Mouse (Mus musculus): ENCODE measurements around the gene Exosc10. TPM values are rescaled to one million over a fixed set of nuclear protein-coding genes. Genes with fewer than 3 reads are reported as not detected.

Gene Exosc10
- polyA plus RNA-seq, 1 experiment = 36.9 TPM

DNA sequence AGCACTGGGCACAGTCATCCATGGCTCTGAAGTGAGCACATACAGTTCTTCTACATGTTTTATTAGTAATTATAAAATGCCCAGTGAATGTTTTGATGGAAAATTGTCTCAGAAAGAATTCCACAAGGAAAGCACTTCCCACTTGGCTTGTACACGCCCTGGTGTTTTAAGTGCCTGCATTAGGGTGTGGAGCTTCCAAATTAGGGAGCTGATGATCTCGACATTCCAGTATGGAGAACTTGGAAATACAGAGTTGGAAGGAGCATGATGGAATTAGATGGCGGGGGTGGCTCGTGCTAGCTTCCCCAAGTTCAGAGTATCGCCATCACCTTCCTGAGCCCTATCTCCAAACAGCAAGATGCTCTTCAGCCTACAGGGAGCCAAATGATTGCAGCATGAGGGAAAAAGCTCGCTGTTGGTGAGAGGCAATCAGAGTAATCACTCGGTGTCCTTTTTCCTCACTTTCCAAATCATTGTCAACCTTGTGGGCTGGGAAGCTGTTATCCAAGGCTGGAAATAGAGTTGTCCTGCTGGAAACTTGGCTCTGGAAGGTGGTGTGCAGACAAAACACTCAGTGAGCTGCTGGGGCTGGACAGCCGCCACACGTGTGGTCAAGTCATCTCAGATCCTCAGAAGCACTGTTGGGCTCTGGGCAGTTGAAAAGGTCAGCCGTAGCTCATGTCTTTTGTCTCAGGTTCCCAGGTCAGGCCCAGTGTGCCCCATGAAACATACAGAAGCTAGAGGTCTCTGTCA is 30.9 kb upstream of the Exosc10 start:
- H3K4me1 ChIP-seq (ENCODE audit: control insufficient read depth, insufficient read depth, low read length) = peaks cover 6% of the 10 kb centered on the region
- no peak overlapping the region for H3K27ac ChIP-seq (ENCODE audit: insufficient read depth, low read depth, low read length)
- no peak overlapping the region for H3K4me3 ChIP-seq (ENCODE audit: insufficient read depth, low read length)
- no peak for TF ChIP-seq CTCF (IDR thresholded peaks at IDR 0.05; ENCODE audit: low read depth, low read length)
- TF ChIP-seq POLR2A (IDR thresholded peaks at IDR 0.05; ENCODE audit: borderline replicate concordance, low read depth, low read length) = no peak

- TF ChIP-seq CTCF (IDR thresholded peaks at IDR 0.05; ENCODE audit: low read depth, low read length) = no peak
- TF ChIP-seq POLR2A (IDR thresholded peaks at IDR 0.05; ENCODE audit: borderline replicate concordance, low read depth, low read length) = no peak
- H3K4me3 ChIP-seq (ENCODE audit: insufficient read depth, low read length) = no peak overlapping the region
- no peaks in the 10 kb centered on the region for H3K4me1 ChIP-seq (ENCODE audit: control insufficient read depth, insufficient read depth, low read length)
- H3K27ac ChIP-seq (ENCODE audit: insufficient read depth, low read depth, low read length) = no peak overlapping the region
Measured at GRCm38 (mm10) chr4:148530351-148530750, 27.9 kb upstream of the Exosc10 start.

DNA sequence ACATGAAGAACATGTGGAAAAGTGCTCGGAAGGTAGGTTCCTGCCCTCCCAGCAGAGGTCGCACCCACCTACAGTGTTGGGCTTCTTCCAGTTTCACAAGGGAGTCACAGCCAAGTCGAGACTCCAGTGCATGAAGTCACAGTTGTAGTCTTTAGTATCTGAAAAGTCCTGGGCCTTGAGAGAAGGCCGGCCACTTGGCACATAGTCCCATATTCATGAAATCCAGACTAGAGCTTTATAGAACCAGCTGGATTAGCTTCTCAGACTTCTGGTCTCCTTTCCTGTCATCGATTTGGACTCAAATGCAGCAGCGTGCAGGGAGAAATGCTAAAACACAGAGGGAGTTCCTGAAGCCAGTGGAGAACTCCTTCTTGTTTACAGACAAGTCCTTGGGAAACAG is 27.5 kb upstream of the Exosc10 start:
- Histone ChIP-seq H3K4me1 (ENCODE audit: control insufficient read depth, insufficient read depth, low read length) (no peaks in the 10 kb centered on the region), H3K27ac (ENCODE audit: insufficient read depth, low read depth, low read length) (no peak overlapping the region), H3K4me3 (ENCODE audit: insufficient read depth, low read length) (no peak overlapping the region)
- no peak for TF ChIP-seq CTCF (IDR thresholded peaks at IDR 0.05; ENCODE audit: low read depth, low read length)
- no peak for TF ChIP-seq POLR2A (IDR thresholded peaks at IDR 0.05; ENCODE audit: borderline replicate concordance, low read depth, low read length)

GRCm38 (mm10) chr4:148531341-148531740 is 26.9 kb upstream of the Exosc10 start:
- H3K4me3 ChIP-seq (ENCODE audit: insufficient read depth, low read length) = no peak overlapping the region
- no peak overlapping the region for H3K27ac ChIP-seq (ENCODE audit: insufficient read depth, low read depth, low read length)
- TF ChIP-seq POLR2A (IDR thresholded peaks at IDR 0.05; ENCODE audit: borderline replicate concordance, low read depth, low read length) = no peak
- no peak for TF ChIP-seq CTCF (IDR thresholded peaks at IDR 0.05; ENCODE audit: low read depth, low read length)
- no peaks in the 10 kb centered on the region for H3K4me1 ChIP-seq (ENCODE audit: control insufficient read depth, insufficient read depth, low read length)

GRCm38 (mm10) chr4:148532516-148532915 is 25.7 kb upstream of the Exosc10 start:
- no peak for TF ChIP-seq CTCF (IDR thresholded peaks at IDR 0.05; ENCODE audit: low read depth, low read length)
- TF ChIP-seq POLR2A (IDR thresholded peaks at IDR 0.05; ENCODE audit: borderline replicate concordance, low read depth, low read length) = no peak
- no peak overlapping the region for H3K4me3 ChIP-seq (ENCODE audit: insufficient read depth, low read length)
- no peak overlapping the region for H3K27ac ChIP-seq (ENCODE audit: insufficient read depth, low read depth, low read length)
- no peaks in the 10 kb centered on the region for H3K4me1 ChIP-seq (ENCODE audit: control insufficient read depth, insufficient read depth, low read length)

DNA sequence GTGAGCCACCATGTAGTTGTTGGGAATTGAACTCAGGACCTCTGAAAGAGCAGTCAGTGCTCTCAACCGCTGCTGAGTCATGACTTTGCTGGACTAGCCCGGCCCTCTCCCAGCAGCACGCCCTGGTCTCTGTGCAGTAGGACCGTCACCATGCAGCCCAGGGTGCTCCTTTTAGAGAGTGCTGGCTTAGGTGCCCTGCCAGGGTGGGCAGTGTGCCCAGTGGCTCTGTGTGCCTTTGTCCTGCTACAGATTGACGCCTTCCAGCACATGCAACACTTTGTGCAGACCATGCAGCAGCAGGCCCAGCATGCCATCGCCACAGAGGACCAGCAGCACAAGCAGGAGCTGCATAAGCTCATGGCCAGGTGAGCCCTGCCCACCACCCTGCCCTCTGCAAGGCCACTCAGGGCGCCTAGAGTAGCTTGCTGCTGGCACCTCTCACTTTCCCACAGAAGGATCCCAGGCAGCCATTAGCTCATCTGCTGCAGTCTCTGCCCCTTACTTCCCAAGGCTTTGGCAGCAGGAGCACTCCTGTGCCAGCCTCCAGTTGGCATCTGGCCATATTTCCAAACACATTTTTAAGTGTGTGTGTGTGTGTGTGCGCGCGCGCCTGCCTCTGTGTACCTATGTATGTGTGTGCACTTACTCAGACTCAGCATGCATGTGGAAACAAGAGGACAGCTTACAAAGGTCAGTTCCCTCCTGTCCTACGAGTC is 24.5 kb upstream of the Exosc10 start:
- no peak overlapping the region for H3K27ac ChIP-seq (ENCODE audit: insufficient read depth, low read depth, low read length)
- no peak overlapping the region for H3K4me3 ChIP-seq (ENCODE audit: insufficient read depth, low read length)
- no peak for TF ChIP-seq CTCF (IDR thresholded peaks at IDR 0.05; ENCODE audit: low read depth, low read length)
- no peak for TF ChIP-seq POLR2A (IDR thresholded peaks at IDR 0.05; ENCODE audit: borderline replicate concordance, low read depth, low read length)
- no peaks in the 10 kb centered on the region for H3K4me1 ChIP-seq (ENCODE audit: control insufficient read depth, insufficient read depth, low read length)

DNA sequence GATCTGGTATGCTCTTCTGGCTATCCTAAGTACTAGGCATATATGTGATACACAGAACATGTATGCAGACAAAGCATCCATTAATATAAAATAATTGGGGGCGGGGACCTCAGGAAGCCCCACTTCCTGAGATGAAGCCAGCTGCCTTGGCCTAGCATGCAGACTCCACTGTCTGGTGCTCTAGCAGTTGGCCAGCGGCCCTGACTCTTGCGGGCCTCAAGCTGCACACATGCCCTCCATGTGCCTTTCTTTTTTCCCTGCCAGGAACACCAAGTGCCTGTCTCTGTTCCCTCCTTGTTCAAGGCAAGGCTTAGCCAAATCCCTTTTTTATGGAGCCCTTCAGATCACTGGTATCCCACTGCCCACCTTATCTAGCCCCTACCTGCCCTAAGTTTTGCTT is 22.4 kb upstream of the Exosc10 start:
- Histone ChIP-seq H3K4me3 (ENCODE audit: insufficient read depth, low read length) (no peak overlapping the region), H3K4me1 (ENCODE audit: control insufficient read depth, insufficient read depth, low read length) (no peaks in the 10 kb centered on the region), H3K27ac (ENCODE audit: insufficient read depth, low read depth, low read length) (no peak overlapping the region)
- TF ChIP-seq CTCF (IDR thresholded peaks at IDR 0.05; ENCODE audit: low read depth, low read length) = no peak

- H3K4me3 ChIP-seq (ENCODE audit: insufficient read depth, low read length) = no peak overlapping the region
- TF ChIP-seq POLR2A (IDR thresholded peaks at IDR 0.05; ENCODE audit: borderline replicate concordance, low read depth, low read length) (no peak), CTCF (IDR thresholded peaks at IDR 0.05; ENCODE audit: low read depth, low read length) (no peak)
- H3K27ac ChIP-seq (ENCODE audit: insufficient read depth, low read depth, low read length) = no peak overlapping the region
- no peaks in the 10 kb centered on the region for H3K4me1 ChIP-seq (ENCODE audit: control insufficient read depth, insufficient read depth, low read length)
Measured at GRCm38 (mm10) chr4:148549106-148549505, 9.1 kb upstream of the Exosc10 start.

- TF ChIP-seq POLR2A (IDR thresholded peaks at IDR 0.05; ENCODE audit: borderline replicate concordance, low read depth, low read length) (no peak), CTCF (IDR thresholded peaks at IDR 0.05; ENCODE audit: low read depth, low read length) (no peak)
- H3K4me1 ChIP-seq (ENCODE audit: control insufficient read depth, insufficient read depth, low read length) = peaks cover 7% of the 10 kb centered on the region; the same call in 1 of the 2 replicates
- peak overlapping the region; percentile 40; the same call in 1 of the 2 replicates for H3K27ac ChIP-seq (ENCODE audit: insufficient read depth, low read depth, low read length)
- peak overlapping the region; percentile 79 for H3K4me3 ChIP-seq (ENCODE audit: insufficient read depth, low read length)
Measured at GRCm38 (mm10) chr4:148557766-148558165, 463 bp upstream of the Exosc10 start.

DNA sequence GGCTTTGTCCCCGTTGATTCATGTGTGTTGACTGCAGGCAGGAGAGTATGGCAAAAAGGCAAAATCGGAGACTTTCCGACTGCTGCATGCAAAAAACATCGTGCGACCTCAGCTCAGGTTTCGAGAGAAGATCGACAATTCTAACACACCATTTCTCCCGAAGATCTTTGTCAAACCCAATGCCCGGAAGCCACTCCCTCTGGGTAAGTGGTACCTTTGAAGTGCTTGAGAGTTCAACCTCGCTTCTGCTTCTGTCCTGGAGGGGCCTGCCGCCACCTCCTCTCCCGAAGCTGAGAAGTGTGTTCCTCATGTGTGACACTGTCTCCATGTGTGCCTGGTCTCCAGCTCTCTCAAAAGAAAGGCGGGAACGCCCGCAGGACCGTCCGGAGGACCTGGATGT is 4.4 kb downstream of the Exosc10 start:
- Histone ChIP-seq H3K4me1 (ENCODE audit: control insufficient read depth, insufficient read depth, low read length) (peaks cover 7% of the 10 kb centered on the region; the same call in 1 of the 2 replicates), H3K4me3 (ENCODE audit: insufficient read depth, low read length) (no peak overlapping the region), H3K27ac (ENCODE audit: insufficient read depth, low read depth, low read length) (no peak overlapping the region)
- TF ChIP-seq POLR2A (IDR thresholded peaks at IDR 0.05; ENCODE audit: borderline replicate concordance, low read depth, low read length) (no peak), CTCF (IDR thresholded peaks at IDR 0.05; ENCODE audit: low read depth, low read length) (no peak)

Data from bone marrow macrophage, adult 2 months (primary cell).